Mouse (Mus musculus) megakaryocyte, embryonic 14.5 days (primary cell): ENCODE measurements at regions not wholly inside any gene's neighbourhood (a gene's known extent, or its start where the extent isn't known, plus 50 kb on each side); places are given as distances from the start of the nearest gene placed in this dataset.

ENCODE experiments used
- FLI1 ChIP-seq: IDR thresholded peaks from 2 replicates; pipeline ENCODE4 v1.6.1; 2012; ENCODE audit warnings: low read length, inconsistent platforms, mixed read lengths
- GATA1 ChIP-seq: IDR thresholded peaks from 3 replicates; pipeline ENCODE4 v1.6.1; 2012; ENCODE audit warnings: mixed read lengths, low read length, inconsistent platforms, borderline replicate concordance

- no peak for TF ChIP-seq GATA1
- no peak for TF ChIP-seq FLI1
These were observed 192.3 kb downstream of the Dad1 start for GRCm38 (mm10) chr14:54061570-54061969.
